Comparison of ENCODE assay signal across 28 mouse cellular contexts in the genomic region with DNA sequence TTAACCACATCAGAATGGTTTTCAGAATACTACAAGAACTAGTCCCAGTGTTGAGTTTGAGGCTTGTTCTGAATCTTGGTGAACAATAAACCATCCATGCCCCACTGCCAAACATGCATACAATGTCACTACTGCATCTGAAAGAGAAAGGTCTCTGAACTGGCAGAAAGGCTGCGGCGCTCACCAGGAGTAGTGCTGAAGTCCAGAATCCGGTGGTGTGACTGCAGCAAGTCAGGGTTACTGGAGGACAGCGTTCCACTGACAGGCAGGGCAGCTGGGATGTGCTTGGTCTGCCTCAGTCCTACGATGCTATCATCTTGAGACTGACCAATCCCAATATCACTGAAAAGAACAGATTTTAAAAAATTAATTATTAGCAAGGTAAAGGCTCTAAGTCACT.
DNase-seq lines count a peak whose midpoint lies in the region; ATAC-seq and TF ChIP-seq lines count a peak whose summit lies in the region.
"Had no signal": no experiment of that assay in that cellular context is flagged by ENCODE, and none has a peak within 500 bp of the region (broad histone marks: within the 10 kb centered on the region; RNA-seq: fewer than 3 reads in every experiment).

No protein-coding gene starts in this region.

- WGBS in kidney, adult 2 months: 60% methylated on average over 5 of the region's 5 CpGs
- 92% methylated on average over 5 of the region's 5 CpGs for WGBS in kidney, embryonic 15.5 days
- whole genome bisulfite sequencing in liver, postnatal 0 days (ENCODE audit: insufficient replicate concordance): 56% methylated on average over 5 of the region's 5 CpGs

- no peak for ATAC-seq in kidney, embryonic 15.5 days (replicated peaks; ENCODE audit: low FRiP score)
- peak; percentile 44; the same call in 1 of the 2 replicates for ATAC-seq in liver, postnatal 0 days
- ATAC-seq: forebrain, embryonic 14.5 days; forebrain, postnatal 0 days; hindbrain, postnatal 0 days; Patski had no signal

- no peak overlapping the region for H3K4me2 ChIP-seq in kidney, embryonic 15.5 days
- no peak overlapping the region for H3K4me2 ChIP-seq in liver, postnatal 0 days (ENCODE audit: low read depth, low read length)
- H3K4me2 ChIP-seq: embryonic facial prominence, embryonic 12.5 days; embryonic facial prominence, embryonic 15.5 days; heart, embryonic 13.5 days; hindbrain, embryonic 14.5 days had no signal

- no peak overlapping the region for H3K9ac ChIP-seq in kidney, embryonic 15.5 days
- no peak overlapping the region for H3K9ac ChIP-seq in liver, postnatal 0 days (replicated peaks)
- H3K9ac ChIP-seq: embryonic facial prominence, embryonic 12.5 days; embryonic facial prominence, embryonic 15.5 days; forebrain, postnatal 0 days; heart, embryonic 13.5 days; hindbrain, embryonic 14.5 days had no signal

- no peak overlapping the region for H3K4me3 ChIP-seq in kidney, adult 2 months (ENCODE audit: insufficient read depth, low read depth, low read length)
- H3K4me3 ChIP-seq in kidney, embryonic 15.5 days (replicated peaks): no peak overlapping the region
- no peak overlapping the region for H3K4me3 ChIP-seq in liver, postnatal 0 days (ENCODE audit: low read depth, low read length)
- H3K4me3 ChIP-seq: embryonic facial prominence, embryonic 12.5 days; embryonic facial prominence, embryonic 15.5 days; gastrocnemius, adult 2 months; heart, adult 2 months; heart, embryonic 10.5 days; heart, embryonic 13.5 days had no signal

- peaks cover 10% of the 10 kb centered on the region for H3K36me3 ChIP-seq in kidney, adult 2 months (ENCODE audit: control insufficient read depth, insufficient read depth, low read length)
- H3K36me3 ChIP-seq in kidney, embryonic 15.5 days: peaks cover 78% of the 10 kb centered on the region
- H3K36me3 ChIP-seq in liver, postnatal 0 days (replicated peaks; ENCODE audit: insufficient read depth, low read length): peaks cover 43% of the 10 kb centered on the region

- H3K9me3 ChIP-seq in kidney, embryonic 15.5 days (replicated peaks): no peaks in the 10 kb centered on the region
- no peaks in the 10 kb centered on the region for H3K9me3 ChIP-seq in liver, postnatal 0 days (ENCODE audit: low read length)
- H3K9me3 ChIP-seq: embryonic facial prominence, embryonic 12.5 days; embryonic facial prominence, embryonic 15.5 days; G1E; heart, embryonic 10.5 days; heart, embryonic 13.5 days had no signal

- H3K4me1 ChIP-seq in kidney, adult 2 months (ENCODE audit: control insufficient read depth, insufficient read depth, low read length): no peaks in the 10 kb centered on the region
- H3K4me1 ChIP-seq in kidney, embryonic 15.5 days: no peaks in the 10 kb centered on the region
- no peaks in the 10 kb centered on the region; the same call in 1 of the 2 replicates for H3K4me1 ChIP-seq in liver, postnatal 0 days (ENCODE audit: insufficient read depth)
- H3K4me1 ChIP-seq: embryonic facial prominence, embryonic 12.5 days; embryonic facial prominence, embryonic 15.5 days; heart, embryonic 10.5 days; heart, embryonic 13.5 days had no signal

- TF ChIP-seq CTCF in kidney, adult 2 months (conservative IDR thresholded peaks at IDR 0.05; ENCODE audit: insufficient read depth, insufficient read length, low read depth, low read length): no peak
- TF ChIP-seq CTCF in liver, postnatal 0 days (IDR thresholded peaks at IDR 0.05; ENCODE audit: low read depth): no peak

- no peak for TF ChIP-seq POLR2A in kidney, adult 2 months (IDR thresholded peaks at IDR 0.05; ENCODE audit: low read depth, low read length)

- DNase-seq in kidney, adult 2 months: peak; percentile 16
- no peak for DNase-seq in kidney, adult 18-20 months
- peak; percentile 13 to 29 for DNase-seq in kidney, postnatal 36 days
- DNase-seq in liver, postnatal 0 days: peak; percentile 28
- DNase-seq in liver: no peak
- DNase-seq: adrenal gland, postnatal 10 days; adrenal gland, postnatal 36 days; cerebellum, adult 11 months; cerebellum, adult 2 months; cerebellum, adult 9-11 months; cerebellum, postnatal 25 days; forebrain, postnatal 0 days; gastrocnemius, adult 2 months; gastrocnemius, postnatal 14 days; heart, adult 2 months; heart, postnatal 14 days; heart, postnatal 4 days had no signal

- no peak overlapping the region for H3K27ac ChIP-seq in kidney, adult 2 months (ENCODE audit: insufficient read depth, low read depth, low read length)
- H3K27ac ChIP-seq in kidney, embryonic 15.5 days: no peak overlapping the region
- H3K27ac ChIP-seq in liver, postnatal 0 days (ENCODE audit: low read depth): no peak overlapping the region
- H3K27ac ChIP-seq: embryonic facial prominence, embryonic 12.5 days; embryonic facial prominence, embryonic 15.5 days; gastrocnemius, adult 2 months; heart, adult 2 months; heart, embryonic 10.5 days; heart, embryonic 13.5 days; hindbrain, embryonic 14.5 days; hindbrain, postnatal 0 days had no signal

- no peak for TF ChIP-seq EP300 in liver, postnatal 0 days (IDR thresholded peaks at IDR 0.05; ENCODE audit: low read depth)

- H3K27me3 ChIP-seq in kidney, adult 2 months (replicated peaks; ENCODE audit: control insufficient read depth, insufficient read depth, low read length): no peaks in the 10 kb centered on the region
- no peaks in the 10 kb centered on the region for H3K27me3 ChIP-seq in kidney, embryonic 15.5 days
- no peaks in the 10 kb centered on the region for H3K27me3 ChIP-seq in liver, postnatal 0 days (ENCODE audit: insufficient read depth, low read length)
- H3K27me3 ChIP-seq: CH12.LX; embryonic facial prominence, embryonic 12.5 days; embryonic facial prominence, embryonic 15.5 days; heart, embryonic 13.5 days; Patski had no signal

Comparison
In these comparisons a context has a peak if more than half of its experiments do, and no peak if none do; other contexts are left out.
1. DNase-seq: peak in kidney, adult 2 months (single experiment), kidney, postnatal 36 days (2 of 2) and liver, postnatal 0 days (single experiment); none in kidney, adult 18-20 months (single experiment) and liver (single experiment).